Mouse (Mus musculus): ENCODE data around the gene Esx1. TPM values are rescaled to one million over a fixed set of nuclear protein-coding genes. Genes with fewer than 3 reads are reported as not detected.

Esx1 gene
- polyA plus RNA-seq (2014; fragmentation: Nextera tagmentation; extraction: Ambion mirVana) = not detected in 2 replicates

DNA sequence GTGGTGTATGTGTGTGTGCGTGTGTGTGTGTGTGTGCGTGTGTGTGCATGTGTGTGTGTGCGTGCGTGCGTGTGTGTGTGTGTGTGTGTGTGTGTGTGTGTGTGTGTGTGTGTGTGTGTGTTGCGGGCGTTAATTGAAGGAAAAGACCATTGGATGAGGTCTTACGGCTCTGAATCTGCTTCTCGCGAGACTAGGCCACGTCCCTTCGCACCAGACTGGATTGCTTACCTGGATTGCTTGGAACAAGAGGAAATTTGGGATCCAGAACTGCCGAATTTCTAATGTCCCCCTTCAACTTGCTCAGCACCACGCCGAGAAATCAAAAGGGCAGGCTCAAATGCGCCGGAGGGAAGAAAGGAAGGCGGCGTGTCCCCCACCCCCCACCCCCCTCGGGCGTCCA, at the start of gene Esx1:
TSS of gene Esx1 (minus strand) at position 366 of the 400 bp plus-strand sequence.
- Histone ChIP-seq H3K9ac (replicated peaks; ENCODE audit: low read depth, low read length) (no peak within 1 kb of the TSS), H3K4me2 (ENCODE audit: low read depth, low read length) (no peak within 1 kb of the TSS), H3K27me3 (ENCODE audit: control insufficient read depth, insufficient read depth, low read length) (peaks cover 38% of the 10 kb centered on the region), H3K27ac (ENCODE audit: low read depth, low read length) (no peak within 1 kb of the TSS), H3K4me3 (ENCODE audit: low read depth, low read length) (no peak within 1 kb of the TSS), H3K36me3 (ENCODE audit: control insufficient read depth, insufficient read depth, low read length) (no peaks in the 10 kb centered on the region), H3K9me3 (ENCODE audit: control insufficient read depth, low read length) (no peaks in the 10 kb centered on the region), H3K4me1 (ENCODE audit: control insufficient read depth, insufficient read depth, low read length) (no peaks in the 10 kb centered on the region)
- WGBS = 25% methylated on average over 15 of the region's 21 CpGs
- no peak for ATAC-seq (ENCODE audit: low read depth)

DNA sequence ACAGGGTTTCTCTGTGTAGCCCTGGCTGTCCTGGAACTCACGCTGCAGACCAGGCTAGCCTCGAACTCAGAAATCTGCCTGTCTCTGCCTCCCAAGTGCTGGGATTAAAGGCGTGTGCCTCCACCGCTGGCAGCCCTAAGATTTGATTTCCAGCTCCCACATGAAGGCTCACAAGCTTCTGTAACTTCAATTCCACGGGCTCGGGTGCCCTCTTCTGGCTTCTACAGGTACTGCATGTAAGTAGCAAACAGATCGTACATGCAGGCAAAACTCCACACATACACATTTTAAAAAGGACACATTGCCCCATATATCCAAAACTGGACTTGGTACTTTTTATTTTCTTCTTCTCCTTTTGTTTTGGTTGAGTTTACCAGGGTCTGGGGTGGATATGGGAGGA, 48.1 kb upstream of the Esx1 start:
- Histone ChIP-seq H3K4me3 (ENCODE audit: low read depth, low read length) (no peak overlapping the region), H3K27ac (ENCODE audit: low read depth, low read length) (no peak overlapping the region), H3K4me2 (ENCODE audit: low read depth, low read length) (no peak overlapping the region), H3K4me1 (ENCODE audit: control insufficient read depth, insufficient read depth, low read length) (no peaks in the 10 kb centered on the region), H3K9ac (replicated peaks; ENCODE audit: low read depth, low read length) (no peak overlapping the region), H3K36me3 (ENCODE audit: control insufficient read depth, insufficient read depth, low read length) (no peaks in the 10 kb centered on the region), H3K27me3 (ENCODE audit: control insufficient read depth, insufficient read depth, low read length) (no peaks in the 10 kb centered on the region), H3K9me3 (ENCODE audit: control insufficient read depth, low read length) (no peaks in the 10 kb centered on the region)
- ATAC-seq (ENCODE audit: low read depth) = no peak
- 46% methylated on average over 7 of the region's 7 CpGs for WGBS

DNA sequence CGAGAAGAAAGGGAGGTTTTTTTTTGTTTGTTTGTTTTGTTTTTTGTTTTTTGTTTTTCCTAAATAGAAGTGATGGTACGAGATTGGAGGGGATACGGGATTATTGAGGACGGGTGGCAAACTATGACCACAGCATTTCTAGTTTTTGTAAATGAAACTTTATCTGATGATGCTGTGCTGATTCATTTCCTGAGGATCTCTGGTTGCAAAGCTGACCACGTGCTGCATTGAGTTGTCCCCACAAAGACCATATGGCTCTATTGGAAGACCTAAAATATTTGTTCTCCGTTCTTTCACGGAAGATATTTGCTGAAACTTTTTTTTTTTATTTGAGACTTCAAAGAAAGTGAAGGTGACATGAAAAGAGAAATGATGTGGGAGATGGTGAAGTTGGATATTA, 45.8 kb upstream of the Esx1 start:
- Histone ChIP-seq H3K4me1 (ENCODE audit: control insufficient read depth, insufficient read depth, low read length) (no peaks in the 10 kb centered on the region), H3K27ac (ENCODE audit: low read depth, low read length) (no peak overlapping the region), H3K27me3 (ENCODE audit: control insufficient read depth, insufficient read depth, low read length) (no peaks in the 10 kb centered on the region), H3K4me3 (ENCODE audit: low read depth, low read length) (no peak overlapping the region), H3K36me3 (ENCODE audit: control insufficient read depth, insufficient read depth, low read length) (no peaks in the 10 kb centered on the region), H3K9ac (replicated peaks; ENCODE audit: low read depth, low read length) (no peak overlapping the region), H3K9me3 (ENCODE audit: control insufficient read depth, low read length) (no peaks in the 10 kb centered on the region), H3K4me2 (ENCODE audit: low read depth, low read length) (no peak overlapping the region)
- WGBS = 77% methylated on average over 7 of the region's 7 CpGs
- no peak for ATAC-seq (ENCODE audit: low read depth)

DNA sequence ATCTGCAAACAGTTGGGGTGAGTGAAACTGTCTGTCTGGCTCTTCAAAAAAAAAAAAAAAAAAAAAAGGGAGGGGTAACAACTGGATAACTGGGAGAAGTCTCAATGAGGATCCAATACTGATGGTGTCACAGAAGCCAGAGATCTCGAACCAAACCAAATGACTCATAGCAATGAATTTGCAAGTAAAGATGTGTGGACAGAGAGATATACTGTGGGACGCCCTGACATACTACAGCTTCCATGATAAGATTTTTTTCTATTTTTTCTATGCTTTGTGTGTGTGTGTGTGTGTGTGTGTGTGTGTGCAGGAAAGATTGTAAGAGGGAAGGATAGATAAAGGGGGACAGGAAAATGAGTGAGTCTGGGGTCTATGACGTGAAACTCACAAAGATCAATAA, 43.7 kb upstream of the Esx1 start:
- Histone ChIP-seq H3K4me1 (ENCODE audit: control insufficient read depth, insufficient read depth, low read length) (no peaks in the 10 kb centered on the region), H3K9ac (replicated peaks; ENCODE audit: low read depth, low read length) (no peak overlapping the region), H3K36me3 (ENCODE audit: control insufficient read depth, insufficient read depth, low read length) (no peaks in the 10 kb centered on the region), H3K27me3 (ENCODE audit: control insufficient read depth, insufficient read depth, low read length) (no peaks in the 10 kb centered on the region), H3K4me2 (ENCODE audit: low read depth, low read length) (no peak overlapping the region), H3K9me3 (ENCODE audit: control insufficient read depth, low read length) (no peaks in the 10 kb centered on the region), H3K4me3 (ENCODE audit: low read depth, low read length) (no peak overlapping the region), H3K27ac (ENCODE audit: low read depth, low read length) (no peak overlapping the region)
- WGBS = 83% methylated on average over 3 of the region's 3 CpGs
- no peak for ATAC-seq (ENCODE audit: low read depth)

DNA sequence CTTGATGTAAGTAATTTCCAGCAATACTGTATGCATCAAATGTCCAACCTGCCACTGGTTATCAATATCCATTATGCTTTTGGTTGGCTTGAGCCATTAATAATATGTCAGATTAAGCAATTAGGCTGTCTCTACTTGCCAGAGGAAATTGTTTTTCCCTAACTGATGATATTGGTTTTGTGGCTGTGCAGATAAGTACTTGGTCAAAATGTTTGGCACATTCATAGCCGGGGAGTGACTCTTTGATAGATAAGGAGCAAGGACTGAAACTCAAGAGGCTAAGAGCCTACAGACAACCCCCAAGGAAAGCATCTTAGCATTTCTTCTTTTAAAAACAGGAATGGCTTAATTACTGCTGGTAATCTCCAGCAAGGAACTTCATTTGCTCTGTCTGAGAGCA, 40.8 kb upstream of the Esx1 start:
- Histone ChIP-seq H3K9me3 (ENCODE audit: control insufficient read depth, low read length) (no peaks in the 10 kb centered on the region), H3K9ac (replicated peaks; ENCODE audit: low read depth, low read length) (no peak overlapping the region), H3K36me3 (ENCODE audit: control insufficient read depth, insufficient read depth, low read length) (no peaks in the 10 kb centered on the region), H3K4me1 (ENCODE audit: control insufficient read depth, insufficient read depth, low read length) (no peaks in the 10 kb centered on the region), H3K4me2 (ENCODE audit: low read depth, low read length) (no peak overlapping the region), H3K27me3 (ENCODE audit: control insufficient read depth, insufficient read depth, low read length) (no peaks in the 10 kb centered on the region), H3K27ac (ENCODE audit: low read depth, low read length) (no peak overlapping the region), H3K4me3 (ENCODE audit: low read depth, low read length) (no peak overlapping the region)
- WGBS = 93% methylated on average over 1 of the region's 1 CpGs
- ATAC-seq (ENCODE audit: low read depth) = no peak

DNA sequence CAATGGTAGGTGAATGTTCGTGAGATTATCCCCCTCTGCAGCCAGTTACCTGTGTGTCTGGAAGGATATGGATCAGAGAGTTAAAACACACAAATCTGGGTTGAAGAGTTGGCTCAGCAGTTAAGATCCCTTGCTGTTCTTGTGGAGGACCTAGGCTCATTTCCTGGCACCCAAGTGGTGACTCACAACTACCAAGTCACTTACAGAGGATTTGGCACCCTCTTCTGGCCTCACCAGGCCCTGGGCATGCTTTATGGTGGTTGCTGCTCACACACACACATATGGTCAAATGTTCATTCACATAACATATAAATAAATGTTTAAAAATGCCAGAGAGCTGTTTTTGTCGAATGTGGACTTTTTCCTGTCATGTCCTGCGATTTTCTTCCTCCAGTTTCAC, 39.1 kb upstream of the Esx1 start:
- H3K27ac ChIP-seq (ENCODE audit: low read depth, low read length) = no peak overlapping the region
- no peak overlapping the region for H3K9ac ChIP-seq (replicated peaks; ENCODE audit: low read depth, low read length)
- H3K4me1 ChIP-seq (ENCODE audit: control insufficient read depth, insufficient read depth, low read length) = no peaks in the 10 kb centered on the region
- H3K4me2 ChIP-seq (ENCODE audit: low read depth, low read length) = no peak overlapping the region
- ATAC-seq (ENCODE audit: low read depth) = no peak
- H3K9me3 ChIP-seq (ENCODE audit: control insufficient read depth, low read length) = no peaks in the 10 kb centered on the region
- WGBS = 69% methylated on average over 3 of the region's 3 CpGs
- H3K4me3 ChIP-seq (ENCODE audit: low read depth, low read length) = no peak overlapping the region
- no peaks in the 10 kb centered on the region for H3K36me3 ChIP-seq (ENCODE audit: control insufficient read depth, insufficient read depth, low read length)
- no peaks in the 10 kb centered on the region for H3K27me3 ChIP-seq (ENCODE audit: control insufficient read depth, insufficient read depth, low read length)

DNA sequence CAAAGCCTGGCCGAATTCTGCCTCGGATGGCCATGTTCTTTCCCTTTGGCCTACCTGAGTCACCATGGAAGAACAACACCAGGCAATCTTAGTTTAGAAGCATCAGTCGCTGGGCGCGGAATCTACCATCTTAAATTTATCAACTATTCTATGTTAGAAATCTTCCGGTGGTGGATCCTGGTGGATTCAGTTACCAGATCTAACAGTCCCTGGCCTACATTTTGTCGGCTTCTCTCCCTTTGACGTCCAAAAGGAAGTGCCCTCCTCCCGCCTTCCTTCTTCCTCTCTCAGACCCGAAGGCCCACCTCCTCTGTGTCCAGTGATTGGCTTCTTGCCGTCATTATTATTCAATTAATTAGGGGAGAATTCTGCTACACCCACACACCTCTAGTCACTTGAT, 27.2 kb upstream of the Esx1 start:
- no peak overlapping the region for H3K4me2 ChIP-seq (ENCODE audit: low read depth, low read length)
- WGBS = 90% methylated on average over 11 of the region's 11 CpGs
- H3K27me3 ChIP-seq (ENCODE audit: control insufficient read depth, insufficient read depth, low read length) = no peaks in the 10 kb centered on the region
- no peak for ATAC-seq (ENCODE audit: low read depth)
- no peak overlapping the region for H3K27ac ChIP-seq (ENCODE audit: low read depth, low read length)
- no peak overlapping the region for H3K9ac ChIP-seq (replicated peaks; ENCODE audit: low read depth, low read length)
- H3K36me3 ChIP-seq (ENCODE audit: control insufficient read depth, insufficient read depth, low read length) = no peaks in the 10 kb centered on the region
- no peaks in the 10 kb centered on the region for H3K9me3 ChIP-seq (ENCODE audit: control insufficient read depth, low read length)
- H3K4me3 ChIP-seq (ENCODE audit: low read depth, low read length) = no peak overlapping the region
- H3K4me1 ChIP-seq (ENCODE audit: control insufficient read depth, insufficient read depth, low read length) = no peaks in the 10 kb centered on the region

DNA sequence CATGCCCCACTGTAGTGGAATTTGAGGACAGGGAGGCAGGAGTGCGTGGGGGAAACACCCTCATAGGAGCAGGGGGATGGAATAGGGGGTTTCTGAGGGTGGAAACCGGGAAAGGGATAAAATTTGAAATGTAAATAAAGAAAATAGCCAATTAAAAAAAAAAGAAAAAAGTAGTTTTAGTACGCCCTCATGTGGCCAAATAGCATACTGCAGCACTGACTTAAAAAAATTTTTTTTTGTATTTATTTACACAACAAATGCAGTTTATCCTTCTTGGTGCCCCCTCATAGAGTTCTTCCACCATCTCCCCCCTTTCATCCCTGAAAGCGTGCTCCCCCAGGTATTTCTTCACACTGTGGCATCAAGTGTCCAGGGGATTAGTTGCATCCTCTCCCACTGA, 22.8 kb upstream of the Esx1 start:
- H3K27ac ChIP-seq (ENCODE audit: low read depth, low read length) = no peak overlapping the region
- no peak overlapping the region for H3K4me3 ChIP-seq (ENCODE audit: low read depth, low read length)
- no peaks in the 10 kb centered on the region for H3K27me3 ChIP-seq (ENCODE audit: control insufficient read depth, insufficient read depth, low read length)
- H3K9me3 ChIP-seq (ENCODE audit: control insufficient read depth, low read length) = no peaks in the 10 kb centered on the region
- H3K36me3 ChIP-seq (ENCODE audit: control insufficient read depth, insufficient read depth, low read length) = no peaks in the 10 kb centered on the region
- H3K9ac ChIP-seq (replicated peaks; ENCODE audit: low read depth, low read length) = no peak overlapping the region
- H3K4me1 ChIP-seq (ENCODE audit: control insufficient read depth, insufficient read depth, low read length) = no peaks in the 10 kb centered on the region
- 25% methylated on average over 4 of the region's 4 CpGs for WGBS
- H3K4me2 ChIP-seq (ENCODE audit: low read depth, low read length) = no peak overlapping the region
- no peak for ATAC-seq (ENCODE audit: low read depth)

DNA sequence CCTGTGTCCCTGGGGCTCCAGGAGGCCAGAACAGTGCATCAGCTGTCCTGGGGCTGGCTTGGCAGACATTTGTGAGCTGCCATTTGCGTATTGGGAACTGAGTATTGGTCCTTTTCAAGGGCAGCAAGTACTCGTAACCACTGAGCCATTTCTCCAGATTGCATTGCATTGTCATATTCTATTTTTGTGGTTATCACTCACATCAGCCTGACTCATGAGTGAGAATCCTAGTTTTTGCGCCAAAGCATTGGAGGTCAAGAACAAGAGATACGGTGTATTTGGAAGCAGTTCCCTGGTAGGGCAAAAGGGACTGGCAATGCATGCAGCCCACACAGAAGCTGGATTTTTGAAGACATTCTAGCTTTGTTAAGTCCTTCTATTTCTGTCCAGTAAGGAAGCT, 21.8 kb upstream of the Esx1 start:
- Histone ChIP-seq H3K9me3 (ENCODE audit: control insufficient read depth, low read length) (no peaks in the 10 kb centered on the region), H3K27me3 (ENCODE audit: control insufficient read depth, insufficient read depth, low read length) (no peaks in the 10 kb centered on the region), H3K27ac (ENCODE audit: low read depth, low read length) (no peak overlapping the region), H3K4me2 (ENCODE audit: low read depth, low read length) (no peak overlapping the region), H3K36me3 (ENCODE audit: control insufficient read depth, insufficient read depth, low read length) (no peaks in the 10 kb centered on the region), H3K4me3 (ENCODE audit: low read depth, low read length) (no peak overlapping the region), H3K4me1 (ENCODE audit: control insufficient read depth, insufficient read depth, low read length) (no peaks in the 10 kb centered on the region), H3K9ac (replicated peaks; ENCODE audit: low read depth, low read length) (no peak overlapping the region)
- no peak for ATAC-seq (ENCODE audit: low read depth)
- 88% methylated on average over 4 of the region's 4 CpGs for WGBS

DNA sequence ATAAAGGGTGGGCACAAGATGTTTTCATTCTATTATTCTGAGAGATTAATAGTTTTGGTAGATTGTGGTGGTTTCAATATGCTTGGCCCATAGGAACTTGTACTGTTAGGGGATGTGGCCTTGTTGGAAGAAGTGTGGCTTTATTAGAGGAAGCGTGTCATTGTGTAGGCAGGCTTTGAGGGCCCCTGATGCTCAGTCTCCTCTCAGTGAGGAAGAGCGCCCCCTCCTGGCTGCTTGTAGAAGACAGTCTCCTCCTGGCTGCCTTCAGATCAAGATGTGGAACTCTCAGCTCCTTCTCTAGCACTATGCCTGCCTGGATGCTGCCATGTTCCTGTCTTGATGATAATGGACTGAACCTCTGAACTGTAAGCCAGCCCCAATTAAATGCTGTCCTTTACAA, 20.7 kb upstream of the Esx1 start:
- H3K9ac ChIP-seq (replicated peaks; ENCODE audit: low read depth, low read length) = no peak overlapping the region

More for the DNA sequence above, 20.7 kb upstream of the Esx1 start:
- no peak overlapping the region for H3K27ac ChIP-seq (ENCODE audit: low read depth, low read length)
- H3K4me2 ChIP-seq (ENCODE audit: low read depth, low read length) = no peak overlapping the region
- H3K4me1 ChIP-seq (ENCODE audit: control insufficient read depth, insufficient read depth, low read length) = no peaks in the 10 kb centered on the region
- H3K4me3 ChIP-seq (ENCODE audit: low read depth, low read length) = no peak overlapping the region
- WGBS = 38% methylated on average over 2 of the region's 2 CpGs
- no peaks in the 10 kb centered on the region for H3K9me3 ChIP-seq (ENCODE audit: control insufficient read depth, low read length)
- ATAC-seq (ENCODE audit: low read depth) = no peak
- H3K27me3 ChIP-seq (ENCODE audit: control insufficient read depth, insufficient read depth, low read length) = no peaks in the 10 kb centered on the region
- H3K36me3 ChIP-seq (ENCODE audit: control insufficient read depth, insufficient read depth, low read length) = no peaks in the 10 kb centered on the region

Measured in neural tube, embryonic 14.5 days (tissue).